Mouse (Mus musculus) ES-Bruce4 (cell line): ENCODE data around the gene Man1a2. TPM values are rescaled to one million over a fixed set of nuclear protein-coding genes. Genes with fewer than 3 reads are reported as not detected.

ENCODE experiments used
- H3K27ac ChIP-seq: 2 replicates; pipeline ENCODE4 v1.5.1; 2012; ENCODE audit warnings: low read length, inconsistent platforms; ENCODE audit not compliant: insufficient read depth
- H3K27me3 ChIP-seq: 2 replicates; pipeline ENCODE4 v1.6.1; 2012; ENCODE audit warnings: mild to moderate bottlenecking, low read length, inconsistent platforms; ENCODE audit not compliant: control insufficient read depth, poor library complexity, insufficient read depth, severe bottlenecking
- H3K36me3 ChIP-seq: 2 replicates; pipeline ENCODE4 v1.6.1; 2012; ENCODE audit warnings: inconsistent platforms, mild to moderate bottlenecking, low read length, moderate library complexity; ENCODE audit not compliant: control insufficient read depth, poor library complexity, insufficient read depth, severe bottlenecking
- H3K4me1 ChIP-seq: one replicate; pipeline ENCODE4 v1.8.1; 2011; ENCODE audit warnings: low read length; ENCODE audit not compliant: control insufficient read depth, insufficient read depth
- H3K4me3 ChIP-seq: 2 replicates; pipeline ENCODE4 v1.5.1; 2011; ENCODE audit warnings: low read depth, mild to moderate bottlenecking, low read length
- H3K9ac ChIP-seq: 2 replicates; pipeline ENCODE4 v1.6.1; 2012; ENCODE audit warnings: low read depth, mild to moderate bottlenecking, inconsistent platforms; ENCODE audit not compliant: poor library complexity, severe bottlenecking
- H3K9me3 ChIP-seq: replicated peaks from 2 replicates; pipeline ENCODE4 v1.6.1; 2012; ENCODE audit warnings: mild to moderate bottlenecking, low read length, inconsistent platforms; ENCODE audit not compliant: control insufficient read depth, poor library complexity, insufficient read depth, severe bottlenecking
- CTCF ChIP-seq: IDR thresholded peaks from one replicate; pipeline ENCODE4 v1.8.1; 2011; ENCODE audit warnings: low read depth, low read length
- EP300 ChIP-seq: IDR thresholded peaks from 2 replicates; pipeline ENCODE4 v1.6.1; 2011; ENCODE audit warnings: low read depth, low read length; ENCODE audit not compliant: insufficient read depth
- POLR2A ChIP-seq: IDR thresholded peaks from one replicate; pipeline ENCODE4 v1.8.1; 2011; ENCODE audit warnings: low read length; ENCODE audit not compliant: insufficient read depth
- polyA plus RNA-seq: library from polyadenylated mRNA; stranded (reverse); fragments of >200 nt; gene quantifications from 2 replicates; pipeline ENCODE4 v1.2.4, GENCODE M21; 2011; ENCODE audit warnings: low read depth; ENCODE audit not compliant: missing spikeins, insufficient read depth, insufficient read length

Gene Man1a2
- polyA plus RNA-seq, 1 experiment = 61.3 TPM

DNA sequence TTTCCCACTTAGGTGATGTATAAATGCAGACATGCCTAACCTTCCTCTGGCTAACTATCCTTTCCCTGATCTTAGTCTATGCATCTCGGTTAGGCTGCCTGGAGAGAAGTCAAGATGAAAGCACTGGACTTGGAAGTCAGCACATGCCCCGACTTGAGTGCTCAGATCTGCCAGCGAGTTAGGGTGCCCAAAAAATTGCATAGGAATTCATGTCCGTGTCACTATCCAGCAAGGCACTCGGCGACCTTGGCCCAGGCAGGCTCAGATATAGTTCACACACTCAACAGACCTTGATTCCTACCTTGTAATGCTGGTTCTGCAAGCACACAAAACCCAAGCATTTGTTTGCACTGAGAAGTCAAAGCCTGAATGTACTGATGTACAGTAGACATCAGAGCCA lies 3.4 kb upstream of the Man1a2 start:
- H3K9ac ChIP-seq = no peak overlapping the region
- TF ChIP-seq EP300 = no peak
- TF ChIP-seq POLR2A = no peak
- TF ChIP-seq CTCF = no peak
- H3K9me3 ChIP-seq = no peaks in the 10 kb centered on the region
- no peak overlapping the region for H3K27ac ChIP-seq
- no peaks in the 10 kb centered on the region for H3K27me3 ChIP-seq
- no peaks in the 10 kb centered on the region for H3K4me1 ChIP-seq
- H3K4me3 ChIP-seq = no peak overlapping the region
- no peaks in the 10 kb centered on the region for H3K36me3 ChIP-seq

DNA sequence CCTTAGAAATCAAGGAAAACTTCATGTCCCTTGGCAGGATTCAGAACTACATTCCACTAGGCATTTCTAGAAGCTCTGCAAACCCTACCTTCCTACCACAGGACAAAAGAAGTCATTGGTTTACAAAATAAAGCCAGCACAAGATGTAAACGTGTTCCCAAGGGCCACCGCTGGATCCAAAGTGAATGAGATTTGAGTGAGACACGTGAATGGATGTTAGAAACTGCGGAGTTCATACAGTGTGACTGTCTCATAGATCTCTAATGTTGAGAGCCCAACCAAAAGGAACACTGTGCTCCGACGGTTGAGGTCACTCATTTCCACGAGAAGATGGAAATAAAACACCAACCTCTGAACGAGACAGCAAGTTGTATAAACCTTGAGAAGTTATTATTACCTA lies 1.5 kb upstream of the Man1a2 start:
- no peaks in the 10 kb centered on the region for H3K27me3 ChIP-seq

DNA sequence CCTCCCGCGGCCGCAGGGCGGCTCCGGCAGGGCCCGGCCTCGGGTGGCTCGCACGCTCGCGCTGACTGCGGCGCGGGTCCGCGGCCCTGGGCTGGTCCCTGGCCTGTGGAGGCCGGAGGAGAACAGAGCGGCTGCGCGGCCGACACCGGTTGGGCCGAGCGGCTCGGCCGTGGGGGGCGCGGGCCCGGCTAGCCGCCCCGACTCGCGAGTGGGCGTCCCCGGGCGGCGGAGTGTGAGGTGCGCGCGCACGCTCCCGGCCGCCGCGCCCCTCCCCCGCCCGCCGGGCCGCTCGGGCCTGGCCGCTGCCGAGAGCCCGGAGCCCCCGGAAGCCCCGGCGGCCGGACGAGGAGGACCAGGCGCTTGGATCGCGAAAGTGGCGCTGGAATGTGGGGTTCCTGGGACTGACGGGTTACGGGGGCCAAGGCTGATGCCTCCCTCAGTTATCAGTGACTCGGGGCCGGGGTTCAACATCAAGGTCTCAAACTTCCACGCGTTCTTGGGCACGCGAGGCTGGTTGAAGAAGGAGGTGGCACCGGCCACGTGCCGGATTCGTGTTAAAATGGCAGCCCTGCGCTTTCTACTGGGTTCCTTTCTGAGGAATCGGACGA lies 564 bp upstream of the Man1a2 start:
- TF ChIP-seq EP300 (no peak), POLR2A (no peak), CTCF (no peak)
- peak overlapping the region; percentile 84 for H3K9ac ChIP-seq
- H3K36me3 ChIP-seq = no peaks in the 10 kb centered on the region
- H3K9me3 ChIP-seq = no peaks in the 10 kb centered on the region
- no peak overlapping the region for H3K27ac ChIP-seq
- no peaks in the 10 kb centered on the region for H3K4me1 ChIP-seq
- peak overlapping the region; percentile 91 for H3K4me3 ChIP-seq
- H3K27me3 ChIP-seq = no peaks in the 10 kb centered on the region

More for the DNA sequence above, 1.5 kb upstream of the Man1a2 start:
- H3K27ac ChIP-seq = no peak overlapping the region
- TF ChIP-seq POLR2A = no peak
- TF ChIP-seq CTCF = no peak
- no peak for TF ChIP-seq EP300
- no peaks in the 10 kb centered on the region for H3K4me1 ChIP-seq
- H3K9me3 ChIP-seq = no peaks in the 10 kb centered on the region
- no peaks in the 10 kb centered on the region for H3K36me3 ChIP-seq
- H3K4me3 ChIP-seq = no peak overlapping the region
- H3K9ac ChIP-seq = no peak overlapping the region

DNA sequence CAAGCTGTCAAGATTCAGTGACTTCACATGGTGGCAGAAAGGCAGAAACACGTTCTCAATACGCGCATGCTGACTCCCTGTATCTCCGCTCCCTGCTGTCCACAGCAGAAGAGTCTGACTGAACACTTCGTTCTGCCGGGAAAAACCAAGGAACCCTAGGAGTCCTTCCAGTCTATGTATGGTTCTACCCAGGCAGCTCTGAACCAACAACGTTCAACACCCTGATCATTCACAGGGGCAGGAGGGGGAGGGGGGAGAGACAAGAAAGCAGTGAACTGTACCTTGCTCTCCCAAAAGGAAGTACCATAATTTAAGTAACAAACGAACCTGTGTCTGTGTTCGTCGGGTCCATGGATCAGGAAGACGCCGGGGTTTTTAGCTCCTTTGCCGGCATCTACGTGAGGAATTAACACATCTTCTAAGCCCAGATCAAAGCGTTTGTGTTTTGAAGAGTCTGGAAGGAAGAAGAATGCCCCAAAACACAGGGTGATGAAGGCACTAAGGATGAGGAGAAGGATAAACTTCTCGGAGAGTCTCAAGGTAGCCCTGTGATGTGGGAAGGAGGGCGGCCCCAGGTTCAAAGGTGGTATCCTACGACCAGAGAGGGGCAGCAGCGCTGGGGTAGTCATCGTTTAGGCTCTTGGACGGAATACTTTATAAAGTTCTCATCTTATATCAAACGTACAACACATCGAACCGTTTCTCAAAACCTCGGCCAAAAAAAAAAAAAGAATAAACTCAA lies 898 bp downstream of the Man1a2 start:
- Histone ChIP-seq H3K4me3 (peak overlapping the region; percentile 91), H3K27ac (no peak overlapping the region), H3K4me1 (no peaks in the 10 kb centered on the region), H3K36me3 (no peaks in the 10 kb centered on the region), H3K9ac (peak overlapping the region; percentile 84), H3K9me3 (no peaks in the 10 kb centered on the region), H3K27me3 (no peaks in the 10 kb centered on the region)
- TF ChIP-seq CTCF = no peak

DNA sequence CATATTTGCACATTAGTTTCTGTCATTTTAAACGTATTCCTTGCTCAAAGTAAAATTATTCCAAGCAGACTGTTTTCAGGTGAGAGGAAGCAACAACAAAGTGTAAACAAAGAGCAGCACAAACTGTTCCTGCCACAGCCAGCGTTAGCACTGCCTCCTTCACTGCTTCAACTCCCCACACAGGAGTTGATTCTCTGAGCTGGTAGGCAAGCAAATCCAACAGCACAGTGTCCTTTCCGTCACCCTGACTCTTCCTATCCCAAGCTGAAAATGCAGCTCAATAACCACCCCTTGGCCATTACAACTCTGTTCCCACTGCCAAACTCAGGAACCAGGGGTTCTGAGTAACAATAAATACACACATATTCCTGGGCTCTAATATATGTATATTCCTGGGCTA lies 2.5 kb downstream of the Man1a2 start:
- Histone ChIP-seq H3K36me3 (no peaks in the 10 kb centered on the region), H3K4me3 (no peak overlapping the region)

DNA sequence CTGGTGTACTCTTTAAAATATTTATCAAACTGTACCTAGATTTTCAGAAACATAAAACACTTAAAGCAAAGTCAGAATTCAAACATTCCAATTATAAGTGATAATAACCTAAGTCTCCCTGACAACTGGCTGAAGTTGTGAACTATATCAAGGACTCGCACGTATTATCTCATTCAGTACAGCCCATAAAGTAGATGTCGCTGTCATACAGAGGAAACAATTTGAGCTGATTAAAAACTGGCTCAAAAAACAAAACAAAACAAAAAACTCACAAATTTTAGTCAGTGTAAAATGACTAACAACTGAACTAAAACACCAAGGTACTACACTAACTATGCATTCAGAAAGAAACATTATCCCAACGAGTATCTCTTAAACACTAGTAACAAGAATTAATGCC lies 3.0 kb downstream of the Man1a2 start:
- H3K9ac ChIP-seq = no peak overlapping the region
- TF ChIP-seq EP300 (no peak), POLR2A (no peak), CTCF (no peak)
- no peaks in the 10 kb centered on the region for H3K36me3 ChIP-seq
- H3K27ac ChIP-seq = no peak overlapping the region
- no peak overlapping the region for H3K4me3 ChIP-seq
- H3K9me3 ChIP-seq = no peaks in the 10 kb centered on the region
- H3K4me1 ChIP-seq = peaks cover 1% of the 10 kb centered on the region
- no peaks in the 10 kb centered on the region for H3K27me3 ChIP-seq

More for the DNA sequence above, 2.5 kb downstream of the Man1a2 start:
- Histone ChIP-seq H3K27ac (no peak overlapping the region), H3K27me3 (no peaks in the 10 kb centered on the region), H3K9me3 (no peaks in the 10 kb centered on the region), H3K9ac (no peak overlapping the region), H3K4me1 (no peaks in the 10 kb centered on the region)
- TF ChIP-seq CTCF (no peak), POLR2A (no peak), EP300 (no peak)
